Mouse (Mus musculus): Measurements from ENCODE around the gene Dcxr. TPM values are rescaled to one million over a fixed set of nuclear protein-coding genes. Genes with fewer than 3 reads are reported as not detected.

The Dcxr gene
- total RNA-seq, 2 experiments from 2014 or later, result 25.0 to 30.0 TPM

DNA sequence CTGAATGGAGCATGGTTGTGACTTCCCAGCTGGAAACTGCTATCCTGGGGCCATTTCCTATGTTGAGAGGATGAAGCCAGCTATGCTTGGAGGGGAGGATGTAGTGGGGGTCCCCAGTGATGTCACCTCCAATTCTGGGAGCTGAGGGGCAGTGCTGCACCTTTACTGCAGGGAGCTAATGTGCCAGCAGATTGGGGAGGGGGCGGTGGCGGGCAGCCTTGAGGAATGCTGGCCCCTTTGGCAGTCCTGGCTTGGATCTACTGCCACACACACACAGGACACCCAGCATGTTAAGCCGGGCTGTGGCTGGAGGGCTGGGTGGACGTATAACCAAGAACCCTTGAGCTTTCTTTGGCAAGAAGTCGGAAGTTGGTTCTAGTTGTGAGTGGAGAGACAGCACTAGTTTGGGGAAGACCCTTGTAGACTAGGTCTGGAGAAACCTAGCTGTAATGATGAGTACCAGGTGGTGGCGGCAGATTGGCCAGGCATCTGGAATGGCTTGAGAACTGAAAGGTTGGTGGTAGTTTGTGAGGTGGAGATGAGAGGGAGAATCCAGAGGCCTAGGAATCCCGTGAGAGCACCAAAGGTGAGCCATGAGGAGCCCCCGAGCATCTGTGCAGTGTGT is 15.0 kb downstream of the Dcxr start:
- ATAC-seq (ENCODE audit: poor library complexity, severe bottlenecking), result no peak

DNA sequence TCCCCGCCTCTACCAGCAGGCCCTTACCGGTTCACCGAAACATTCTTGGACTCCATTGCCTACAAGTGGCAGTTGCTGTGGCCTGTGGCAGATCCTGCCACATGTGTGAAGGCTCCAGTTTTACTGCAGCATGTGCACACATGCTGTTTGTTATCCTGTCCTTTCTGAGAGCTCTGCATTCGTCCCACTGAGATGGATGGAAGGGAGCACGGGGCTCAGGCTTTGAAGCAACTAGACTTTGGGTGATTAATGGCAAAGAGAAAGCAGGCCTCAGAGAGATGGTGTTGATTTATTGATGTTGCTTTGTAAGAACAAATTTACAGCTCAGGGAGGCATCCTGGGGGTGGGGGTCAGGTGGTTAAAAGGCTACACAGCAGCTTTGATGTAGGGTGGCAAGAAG is 16.4 kb downstream of the Dcxr start:
- ATAC-seq (ENCODE audit: poor library complexity, severe bottlenecking), result no peak

DNA sequence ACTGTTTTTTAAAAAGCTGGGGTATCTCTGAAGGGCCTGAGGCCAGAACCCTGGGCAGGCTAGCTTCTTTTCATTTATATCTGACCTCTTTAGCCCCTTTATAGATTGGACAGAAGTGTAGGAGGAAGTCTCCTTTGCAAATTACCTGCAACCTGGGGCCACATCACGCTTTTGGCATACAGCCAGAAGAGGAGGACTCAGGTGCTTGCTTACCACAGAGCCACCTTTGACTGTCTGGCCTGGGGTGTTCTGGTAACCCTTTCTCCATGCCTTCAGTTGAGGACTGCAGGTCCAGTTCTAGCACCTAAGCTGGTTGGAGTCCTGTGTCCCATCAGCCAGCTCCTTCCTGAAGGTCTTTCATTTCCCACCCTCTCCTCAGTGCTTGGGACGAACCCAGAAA is 17.5 kb downstream of the Dcxr start:
- ATAC-seq (ENCODE audit: poor library complexity, severe bottlenecking), result no peak

DNA sequence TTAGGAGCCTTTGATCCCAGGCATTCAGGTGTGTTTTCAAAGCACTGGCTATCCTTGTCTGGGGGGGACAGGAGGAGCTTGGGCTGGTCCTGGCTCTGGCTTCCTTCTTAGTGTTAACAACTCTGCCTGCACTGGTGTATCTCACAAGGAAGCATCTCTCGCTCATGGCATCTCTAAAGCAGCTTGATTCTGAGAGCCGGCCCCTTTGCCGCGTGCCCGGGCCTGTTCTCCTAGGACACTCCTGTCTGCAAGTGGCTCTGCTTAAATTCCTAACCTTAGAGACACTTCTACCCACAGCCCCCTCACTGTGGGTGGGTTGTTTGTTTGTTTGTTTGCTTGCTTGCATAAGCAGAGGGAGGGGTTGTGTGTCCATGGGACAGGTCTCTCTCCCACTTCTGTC is 19.1 kb downstream of the Dcxr start:
- no peak for ATAC-seq (ENCODE audit: poor library complexity, severe bottlenecking)

DNA sequence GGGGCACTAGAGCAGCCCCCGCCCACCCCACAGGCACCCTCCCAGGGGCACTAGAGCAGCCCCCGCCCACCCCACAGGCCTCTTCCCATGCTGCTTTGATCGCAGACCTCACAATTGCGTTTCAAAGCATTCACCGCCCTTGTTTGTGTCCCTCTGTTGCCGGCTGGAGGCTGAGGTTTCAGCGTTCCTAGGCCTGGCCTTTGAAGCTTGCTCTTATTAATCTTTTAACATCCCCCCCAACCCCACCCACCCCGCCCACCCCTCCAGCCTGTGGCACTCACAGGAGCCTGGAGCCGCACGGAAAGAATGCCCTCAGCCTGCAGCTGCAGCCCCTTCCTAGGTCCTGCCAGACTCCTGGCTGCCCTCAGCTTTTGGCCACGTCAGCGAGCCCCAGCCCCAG is 19.9 kb downstream of the Dcxr start:
- no peak for ATAC-seq (ENCODE audit: poor library complexity, severe bottlenecking)

DNA sequence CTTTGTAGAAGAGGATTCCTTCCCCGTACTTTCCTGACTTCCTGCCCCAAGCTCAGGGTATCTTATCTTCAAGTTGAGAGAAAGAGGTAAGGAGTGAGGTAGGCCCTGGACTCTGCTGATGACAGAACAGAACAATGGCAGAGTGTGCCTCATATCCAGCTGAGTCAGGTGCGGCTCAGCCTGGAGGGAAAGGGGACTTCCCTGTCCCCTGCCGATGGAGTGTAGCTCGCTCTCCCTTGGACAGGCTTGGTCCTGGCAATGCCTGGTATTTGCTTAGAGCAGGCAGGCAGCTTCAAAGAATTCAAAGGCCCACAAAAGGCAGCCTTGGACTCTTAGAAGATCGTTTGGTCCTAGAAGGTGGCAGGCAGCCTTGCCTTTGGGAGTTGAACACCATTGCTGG is 21.0 kb downstream of the Dcxr start:
- no peak for ATAC-seq (ENCODE audit: poor library complexity, severe bottlenecking)

DNA sequence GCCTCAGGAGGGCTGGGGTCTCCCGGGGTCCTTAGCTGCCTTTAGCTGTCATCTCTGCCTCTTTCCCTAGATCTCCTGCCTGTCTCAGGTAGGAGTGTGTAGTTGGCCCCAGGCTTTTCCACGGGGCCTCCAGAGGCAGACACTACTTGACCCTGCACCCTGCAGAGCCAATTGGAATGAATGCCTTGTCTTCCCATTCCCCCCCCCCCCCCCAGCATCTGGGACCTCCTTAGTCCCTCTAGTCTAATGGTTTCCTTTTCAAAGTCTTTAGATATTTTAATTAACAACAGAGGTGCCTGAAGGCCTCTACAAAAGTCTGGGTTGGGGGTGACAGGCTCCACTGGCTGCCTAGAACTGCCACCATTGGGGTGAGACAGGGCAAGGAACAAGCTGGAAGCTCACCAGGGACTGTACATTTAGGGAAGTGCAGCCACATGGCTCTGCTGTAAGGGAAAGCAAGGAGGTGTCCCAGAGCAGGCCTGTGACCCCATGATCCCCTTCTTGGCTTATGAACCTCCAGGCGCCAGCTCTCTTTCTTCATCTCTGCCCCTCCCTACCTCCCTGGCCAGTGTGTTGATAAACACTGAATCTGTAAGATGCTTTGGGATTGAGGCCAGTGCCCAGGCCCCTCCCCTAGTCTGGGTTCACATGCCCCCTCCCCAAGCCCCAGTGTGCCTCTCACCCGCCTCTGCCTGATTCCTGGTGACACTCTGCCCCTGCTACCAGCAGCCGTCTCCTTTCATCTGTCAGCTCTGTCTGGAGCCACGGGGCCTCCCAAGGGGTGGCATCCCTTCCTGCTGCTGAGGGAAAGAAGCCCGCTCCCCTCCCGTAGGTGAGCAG is 22.4 kb downstream of the Dcxr start:
- no peak for ATAC-seq (ENCODE audit: poor library complexity, severe bottlenecking)

DNA sequence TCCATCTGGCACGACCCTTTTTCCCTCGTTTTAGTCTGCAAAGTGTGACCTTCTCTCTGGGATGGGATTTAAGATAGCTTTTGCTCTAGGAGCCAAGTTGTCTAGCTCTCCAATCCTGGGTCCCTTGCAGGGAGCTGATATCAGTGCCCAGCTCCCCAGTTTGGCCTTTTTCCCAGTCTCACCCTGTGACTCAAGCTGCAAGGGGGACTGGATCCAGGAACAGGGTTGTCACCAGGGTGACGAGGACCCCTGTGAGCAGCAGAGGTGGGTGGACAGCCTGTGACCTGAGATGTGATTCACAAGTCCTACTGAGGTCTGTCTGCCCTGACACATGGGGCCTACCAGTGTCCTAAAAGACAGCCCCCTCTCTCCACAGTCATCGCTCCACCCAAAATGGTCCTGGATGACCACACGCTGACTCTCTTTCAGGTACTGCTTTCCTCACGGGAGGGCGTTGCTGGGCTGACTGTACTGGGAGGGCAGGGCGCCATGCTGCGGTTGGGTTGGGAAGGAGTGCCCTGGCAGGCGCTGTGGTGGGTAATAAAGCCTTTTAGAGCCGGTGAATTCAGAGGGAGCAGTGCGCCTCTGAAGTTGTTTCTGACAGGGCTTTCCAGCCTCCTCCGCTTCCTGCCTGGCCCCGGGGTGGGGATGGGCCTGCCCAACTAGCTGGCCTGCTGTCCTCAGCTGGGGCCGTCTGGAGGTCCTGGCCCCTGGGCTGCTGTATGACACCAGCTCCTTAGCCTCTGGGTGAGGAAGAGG is 23.2 kb downstream of the Dcxr start:
- ATAC-seq (ENCODE audit: poor library complexity, severe bottlenecking), result no peak

DNA sequence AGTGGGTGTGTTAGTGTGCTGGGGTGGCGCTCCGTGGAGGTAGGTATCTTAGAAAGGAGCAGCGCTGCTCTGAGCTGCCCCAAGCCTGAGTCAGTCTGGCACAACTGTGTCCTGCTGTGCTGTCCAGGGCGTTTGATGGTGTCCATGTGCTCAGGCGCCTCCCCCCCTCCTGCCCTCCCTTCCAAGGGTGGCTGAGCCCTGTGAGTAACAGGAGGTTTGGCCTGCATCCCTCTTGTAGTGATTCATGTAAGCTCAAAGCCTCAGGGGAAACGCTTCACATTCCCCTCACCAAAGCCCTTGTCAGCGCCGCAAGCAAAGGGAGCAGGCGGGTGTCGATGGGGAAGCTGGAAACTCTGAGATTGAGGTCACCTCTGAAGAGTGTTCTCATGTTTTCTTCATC is 29.3 kb downstream of the Dcxr start:
- ATAC-seq (ENCODE audit: poor library complexity, severe bottlenecking), result no peak

DNA sequence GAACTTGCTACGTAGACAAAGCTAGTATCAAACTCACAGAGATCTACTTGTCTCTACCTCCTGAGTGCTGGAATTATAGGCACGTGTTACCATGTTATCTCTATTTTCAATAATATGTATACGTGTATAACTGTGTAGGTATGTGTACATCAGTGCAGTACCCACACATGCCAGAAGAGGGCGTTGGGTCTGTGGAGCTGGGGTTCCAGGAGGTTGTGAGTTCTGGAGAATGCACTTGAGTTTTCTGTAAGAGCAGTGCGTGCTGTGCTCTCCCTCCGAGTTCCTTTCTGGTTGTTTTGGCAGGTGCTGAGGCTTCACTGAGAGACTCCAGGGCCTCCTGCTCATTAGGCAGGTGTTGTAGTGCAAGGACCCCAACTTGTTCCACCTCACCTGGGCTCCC is 30.5 kb downstream of the Dcxr start:
- no peak for ATAC-seq (ENCODE audit: poor library complexity, severe bottlenecking)

DNA sequence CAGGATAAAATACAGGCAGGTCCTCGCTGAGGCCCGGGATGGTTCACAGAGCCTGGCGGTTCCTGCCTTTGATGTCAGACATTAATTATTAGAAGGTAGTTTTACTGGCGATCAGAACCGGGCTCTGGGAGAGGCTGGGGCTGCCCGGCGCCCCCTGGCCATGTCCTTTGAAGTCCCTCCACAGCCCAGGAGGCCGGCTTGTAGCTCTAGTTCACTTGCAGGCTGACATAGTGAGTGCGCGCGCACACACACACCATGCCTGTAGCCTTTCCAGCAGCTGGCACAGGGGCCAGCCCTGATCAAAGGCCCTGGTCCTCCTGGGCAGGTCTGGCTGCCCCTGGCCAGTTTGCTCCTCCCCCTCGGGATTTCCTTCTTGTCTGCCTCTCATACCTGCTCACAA is 31.4 kb downstream of the Dcxr start:
- ATAC-seq (ENCODE audit: poor library complexity, severe bottlenecking), result no peak

DNA sequence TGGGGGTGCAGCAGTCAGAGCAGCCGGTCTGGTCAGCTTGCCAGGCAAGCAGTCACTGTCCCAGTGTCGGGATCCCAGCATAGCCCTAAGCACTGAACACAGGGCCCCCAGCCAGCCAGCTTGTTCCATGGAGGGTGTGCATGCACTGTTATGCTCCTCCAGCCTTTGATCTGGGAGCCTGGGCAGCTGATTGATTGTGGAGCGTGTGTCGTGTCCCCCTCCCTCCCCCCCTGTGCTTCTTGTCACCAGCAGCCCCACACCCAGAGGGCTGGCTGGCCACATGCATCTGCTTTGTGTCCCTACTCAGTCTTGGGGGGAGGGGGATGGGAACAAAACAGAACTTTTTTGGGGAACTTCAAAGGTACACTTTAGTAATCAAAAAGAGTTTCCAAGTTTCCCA is 31.9 kb downstream of the Dcxr start:
- ATAC-seq (ENCODE audit: poor library complexity, severe bottlenecking), result no peak

DNA sequence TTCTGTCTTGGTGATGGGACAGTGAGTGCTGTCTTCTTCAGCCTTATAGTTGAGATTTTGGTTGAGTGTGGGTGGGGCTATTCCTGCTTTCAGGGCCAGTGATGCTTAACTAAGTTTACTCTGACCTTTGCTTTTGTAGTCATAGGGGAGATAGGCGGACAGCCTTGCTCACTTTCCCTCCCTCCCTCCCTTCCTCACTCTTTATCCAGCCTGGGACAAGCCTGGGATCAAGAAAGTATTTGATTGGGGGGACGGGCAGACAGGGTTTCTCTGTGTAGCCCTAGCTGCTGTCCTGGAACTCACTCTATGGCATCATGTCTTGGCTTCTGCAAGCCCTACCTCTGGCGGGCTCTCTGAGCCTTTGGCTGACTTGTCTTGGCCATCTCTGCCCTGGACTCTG is 33.6 kb downstream of the Dcxr start:
- ATAC-seq (ENCODE audit: poor library complexity, severe bottlenecking), result no peak

DNA sequence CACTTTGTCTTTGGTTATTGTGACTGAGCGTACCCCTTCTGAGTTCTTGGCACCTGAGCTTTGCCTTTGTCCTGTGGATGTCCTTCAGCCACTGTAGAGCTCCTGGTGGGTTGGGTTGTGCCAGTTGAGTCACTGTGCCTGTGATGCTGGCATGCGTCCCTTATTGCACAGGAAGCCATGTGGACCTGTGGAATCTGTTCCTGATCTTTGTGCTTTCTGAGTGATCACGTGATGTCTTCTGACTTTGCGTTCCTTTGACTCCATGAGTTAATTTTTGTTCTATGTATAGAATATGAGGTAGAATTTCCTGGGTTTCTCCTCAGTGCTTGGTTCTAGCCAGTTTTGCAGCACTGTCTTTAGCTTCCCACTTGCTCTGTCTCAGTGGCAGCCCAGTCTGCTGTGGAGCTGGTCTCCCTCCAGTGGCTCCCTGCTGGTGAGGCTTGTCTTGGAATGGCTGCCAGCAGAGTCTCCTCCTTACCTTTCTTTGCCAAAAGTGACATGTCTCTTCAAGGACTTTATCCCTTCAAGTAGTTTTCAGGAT is 34.5 kb downstream of the Dcxr start:
- no peak for ATAC-seq (ENCODE audit: poor library complexity, severe bottlenecking)

DNA sequence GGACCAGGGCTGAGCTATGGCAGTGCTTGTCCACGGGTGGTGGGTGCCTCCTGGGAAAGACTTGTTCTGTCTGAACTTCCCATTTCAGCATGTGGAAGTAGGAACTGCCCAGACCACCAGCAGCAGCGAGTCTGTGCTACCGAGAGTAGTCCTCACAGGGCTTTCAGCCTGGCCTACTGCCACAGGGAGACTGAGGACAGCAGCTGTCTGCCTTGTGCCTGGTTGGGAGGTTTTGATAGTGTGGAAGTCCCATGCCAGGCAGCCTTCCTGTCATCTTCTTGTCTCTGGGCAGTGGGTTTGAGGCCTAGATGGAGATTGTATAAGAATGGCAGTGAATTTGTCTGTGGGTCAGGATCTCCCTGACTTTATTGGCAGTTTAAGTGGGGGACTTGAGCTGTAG is 37.7 kb downstream of the Dcxr start:
- no peak for ATAC-seq (ENCODE audit: poor library complexity, severe bottlenecking)

DNA sequence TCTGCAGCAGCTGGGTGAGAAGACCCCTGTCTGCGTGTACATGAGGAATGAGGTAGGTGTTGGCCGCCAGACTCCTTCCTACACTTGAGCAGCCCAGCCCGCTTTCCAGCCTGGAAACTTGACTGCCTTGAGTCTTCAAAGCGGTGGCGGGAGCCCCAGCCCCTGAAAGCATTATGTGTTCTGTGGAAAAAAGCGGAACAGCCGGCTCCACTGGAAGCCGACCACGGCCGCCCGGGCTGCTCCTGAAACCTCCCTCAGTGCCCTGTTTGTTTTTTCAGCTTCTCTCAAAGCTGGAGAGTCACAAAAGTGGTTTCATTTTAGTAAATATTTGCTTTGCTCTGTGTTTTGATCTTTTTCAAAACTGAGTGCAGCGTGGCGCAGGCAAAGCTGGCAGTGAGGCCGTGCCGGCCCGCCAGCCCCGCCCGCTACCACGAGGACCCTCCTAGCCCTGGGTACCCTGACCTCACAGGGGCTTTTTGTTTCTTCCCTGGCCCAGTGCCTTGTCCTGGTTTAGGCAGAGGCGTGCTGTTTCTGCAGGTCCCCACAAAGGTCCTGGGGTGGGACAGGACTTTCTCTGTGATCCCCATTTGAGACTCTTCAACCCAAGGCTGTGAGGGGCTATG is 40.3 kb downstream of the Dcxr start:
- ATAC-seq (ENCODE audit: poor library complexity, severe bottlenecking), result no peak

DNA sequence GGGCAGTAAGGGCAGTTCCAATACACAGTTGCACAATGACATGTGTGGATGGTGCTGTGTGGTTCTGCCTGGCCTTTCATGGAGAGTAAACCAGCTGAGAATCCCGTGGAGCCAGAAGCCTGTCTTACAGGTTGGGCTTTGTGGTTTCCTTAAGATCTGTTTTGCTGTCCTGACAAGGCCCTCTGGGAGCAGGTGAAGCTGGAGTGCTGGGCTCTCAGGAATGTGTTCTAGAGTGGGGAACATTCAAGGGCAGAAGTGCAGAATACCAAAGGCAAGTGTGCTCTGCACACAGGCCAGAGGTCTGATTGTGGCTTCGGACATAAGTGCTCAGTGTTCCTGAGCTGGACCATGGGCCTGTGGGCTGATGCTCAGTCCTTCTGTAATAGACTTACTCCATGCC is 42.4 kb downstream of the Dcxr start:
- no peak for ATAC-seq (ENCODE audit: poor library complexity, severe bottlenecking)

DNA sequence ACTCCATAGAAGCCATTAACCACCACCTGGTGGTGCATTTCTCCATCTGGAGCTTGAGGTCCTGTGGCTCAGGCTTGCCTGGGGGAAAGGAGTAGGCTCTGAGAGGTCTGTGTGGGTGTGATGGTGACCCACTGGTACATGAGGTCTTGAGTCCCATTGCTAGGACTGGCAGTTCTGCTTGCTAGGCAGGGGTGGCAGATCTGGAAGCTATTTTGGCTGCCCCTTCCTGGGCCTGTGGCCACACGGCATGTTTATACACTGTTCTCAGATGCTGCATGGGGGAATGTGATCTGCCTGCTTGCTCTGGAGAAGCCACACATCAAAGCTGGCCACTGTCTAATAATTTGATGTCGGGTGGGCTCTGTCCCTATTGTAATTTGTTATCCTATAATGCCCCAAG is 43.0 kb downstream of the Dcxr start:
- ATAC-seq (ENCODE audit: poor library complexity, severe bottlenecking), result no peak

DNA sequence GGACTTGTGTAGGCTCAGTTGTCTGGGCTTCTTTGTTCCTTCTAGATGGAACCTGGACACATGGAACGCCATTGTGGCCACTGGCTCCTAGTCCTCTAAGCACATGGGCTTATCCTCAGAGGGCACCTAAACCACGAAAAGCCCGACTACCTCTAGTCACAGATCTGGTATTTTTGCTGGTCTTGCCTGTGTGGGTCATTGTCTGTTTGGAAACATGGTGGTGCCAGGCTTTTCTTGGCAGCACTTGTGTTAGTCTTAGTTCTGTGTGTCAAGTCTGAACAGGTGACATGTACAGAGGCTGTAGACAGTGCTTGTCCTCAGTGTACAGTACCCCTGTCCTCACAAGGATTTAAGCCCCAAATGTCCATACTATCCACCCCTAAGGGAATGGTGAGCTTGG is 43.5 kb downstream of the Dcxr start:
- no peak for ATAC-seq (ENCODE audit: poor library complexity, severe bottlenecking)

DNA sequence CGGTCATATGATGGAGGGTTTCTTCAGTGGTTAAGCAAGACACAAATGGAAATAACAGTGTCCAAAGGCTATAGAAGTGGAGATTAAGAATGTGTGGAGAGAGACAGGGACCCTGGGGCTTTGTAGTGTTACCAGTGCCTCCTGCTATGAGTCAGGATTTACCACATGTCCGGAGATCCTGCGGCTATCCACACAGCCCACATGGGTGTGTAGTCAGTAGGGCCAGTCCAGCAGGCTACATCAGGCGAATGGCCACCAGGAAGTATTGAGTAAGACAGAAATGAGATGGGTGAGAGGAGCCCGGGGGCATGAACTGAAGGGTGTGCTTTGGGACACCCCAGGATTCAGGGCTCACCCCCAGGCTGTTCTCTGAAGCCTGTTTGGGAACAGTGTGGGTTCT is 44.4 kb downstream of the Dcxr start:
- no peak for ATAC-seq (ENCODE audit: poor library complexity, severe bottlenecking)

DNA sequence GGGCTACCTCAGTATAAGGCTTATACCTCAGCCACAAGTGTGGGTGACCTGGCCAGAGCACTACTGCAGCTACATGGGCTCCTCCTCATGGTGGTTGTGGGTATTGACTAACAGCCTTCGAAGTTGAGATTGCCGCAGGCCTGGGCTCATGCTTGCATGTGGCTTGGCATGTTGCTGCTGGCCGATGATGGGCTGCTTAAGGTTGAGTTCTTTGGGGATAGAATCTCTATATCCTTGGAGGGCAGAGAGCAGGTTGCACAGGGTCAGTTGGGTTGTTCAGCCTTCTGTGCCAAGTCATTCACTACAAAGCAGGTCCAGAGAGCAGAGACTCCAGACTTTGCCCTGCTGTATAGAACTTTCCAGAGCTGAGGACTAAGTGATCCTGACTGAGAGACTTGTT is 47.2 kb downstream of the Dcxr start:
- peak; percentile 77 for ATAC-seq (ENCODE audit: poor library complexity, severe bottlenecking)
